Mouse (Mus musculus) CD8-positive naive resting alpha-beta T cell, adult 2 months (primary cell): Measurements from ENCODE around the gene Med24.
A peak's percentile ranks its signal among the peaks of the same experiment; 100 is the strongest.
"Not testable (repeated sequence)": the region's sequence is repeated elsewhere in the genome, so short reads cannot be mapped to it uniquely, and the experiment has no call there.

Experiments
- DNase-seq, 2 experiments: peaks; one replicate each; pipeline ENCODE4 v3.0.0; 2022; ENCODE audit warnings: low read depth in 2 of 2, low spot score in 2 of 2

Med24 gene

GRCm38 (mm10) chr11:98746855-98747693 is 17.8 kb upstream of the Med24 start:
- peak; percentile 41 to 63 for DNase-seq

DNA sequence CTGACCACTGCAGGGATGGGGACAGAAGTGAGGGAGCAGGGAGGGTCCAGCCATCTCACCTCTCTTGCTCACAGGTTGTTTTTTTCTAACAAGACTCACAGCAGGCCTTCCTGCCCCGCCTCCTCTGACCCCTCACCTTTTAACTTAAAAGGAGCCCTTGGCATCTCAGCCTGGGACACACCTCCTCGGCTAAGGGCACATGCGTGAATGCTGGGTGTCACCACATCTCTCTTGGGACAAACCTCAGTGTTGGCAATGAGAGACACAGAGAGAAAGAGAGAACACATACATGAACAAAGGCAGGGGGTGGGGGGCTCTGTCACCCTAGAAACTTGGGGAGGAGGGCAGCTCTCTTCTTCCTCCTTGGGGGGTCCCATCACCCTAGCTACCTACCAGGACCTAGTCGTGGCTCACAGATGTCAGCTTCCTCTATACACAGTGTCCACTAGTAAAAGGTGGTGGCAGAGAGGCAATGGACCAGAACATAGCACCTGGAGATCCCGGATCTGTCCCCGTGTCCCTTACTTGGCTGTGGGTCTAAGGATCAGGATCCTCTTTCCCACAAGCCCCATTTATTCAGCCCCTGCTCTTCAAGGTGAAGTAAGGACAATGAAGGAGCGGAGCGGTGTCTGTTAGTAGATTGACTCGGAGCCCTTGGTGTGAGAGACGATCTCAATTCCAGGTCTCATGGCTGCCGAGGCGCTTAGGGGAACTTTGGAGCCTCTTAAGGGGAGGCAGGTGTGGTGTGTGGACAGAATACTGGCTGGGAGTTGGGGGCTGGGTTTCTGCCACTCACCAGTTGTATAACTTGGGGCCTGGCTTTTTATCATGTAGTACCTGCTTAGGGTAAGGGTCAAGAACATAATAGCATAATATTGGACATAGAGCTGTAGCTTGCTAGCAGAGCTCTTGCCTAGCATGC is 17.0 kb upstream of the Med24 start:
- no peak for DNase-seq

DNA sequence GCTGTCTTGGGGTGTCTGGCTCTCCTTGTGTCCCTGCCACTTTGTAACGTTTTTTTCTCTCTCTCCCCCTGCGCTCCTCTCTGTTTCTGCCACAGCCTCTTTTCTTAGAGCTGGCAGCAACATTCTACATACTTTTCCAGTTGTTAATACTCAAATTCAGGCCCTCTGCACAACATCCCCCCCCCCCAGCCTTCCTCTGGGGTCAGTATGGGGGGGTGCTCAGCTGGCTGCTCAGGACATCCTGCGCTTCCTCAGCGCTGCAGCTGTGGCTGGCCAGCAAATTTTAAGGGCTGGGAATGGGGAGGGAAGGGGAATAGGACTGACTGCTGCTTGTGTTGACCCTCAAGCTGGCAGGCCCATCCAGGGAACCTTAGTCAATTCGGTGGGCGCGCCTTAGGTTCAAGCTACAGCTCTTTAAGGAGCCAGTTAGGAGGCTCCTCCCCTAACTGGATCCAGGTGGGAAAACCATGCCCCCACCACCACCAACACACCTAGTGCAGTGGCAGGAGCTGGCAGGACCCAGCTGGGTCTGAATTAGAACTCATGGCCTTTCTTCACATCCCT is 15.3 kb upstream of the Med24 start:
- no peak for DNase-seq

GRCm38 (mm10) chr11:98743655-98744345 is 14.6 kb upstream of the Med24 start:
- DNase-seq = no peak

GRCm38 (mm10) chr11:98742397-98743291 is 13.4 kb upstream of the Med24 start:
- no peak for DNase-seq

GRCm38 (mm10) chr11:98741622-98742396 is 12.6 kb upstream of the Med24 start:
- DNase-seq = peak; percentile 56 to 61

DNA sequence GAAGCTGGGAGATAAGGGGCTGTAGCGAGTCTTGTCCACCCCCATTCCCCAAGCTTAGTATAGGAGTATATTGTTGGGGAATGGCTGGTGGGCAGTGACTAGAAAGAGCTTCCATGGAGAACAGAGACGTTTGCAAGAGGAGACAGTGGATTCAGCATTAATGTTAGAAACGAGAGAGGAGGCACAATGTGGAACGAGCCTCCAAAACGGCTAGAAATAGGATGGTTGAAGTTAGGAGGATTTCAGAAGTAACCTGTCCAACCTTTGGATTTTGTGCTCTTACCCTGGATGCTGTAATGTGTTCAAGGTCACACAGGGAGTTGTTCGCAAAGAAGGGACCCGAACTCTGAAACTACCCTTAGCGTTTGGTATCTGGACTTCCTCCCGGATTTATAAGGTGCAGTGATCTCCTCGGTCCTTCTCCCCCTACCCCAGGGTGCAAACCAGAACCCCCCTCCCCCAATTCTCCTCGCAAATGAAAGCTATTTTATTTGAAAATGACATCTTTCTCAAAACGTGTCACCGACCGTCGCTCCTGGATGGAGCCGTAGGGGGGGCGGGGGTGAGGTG is 11.9 kb upstream of the Med24 start:
- no peak for DNase-seq

- DNase-seq = peak; percentile 29 to 45
Observed at GRCm38 (mm10) chr11:98740393-98741050, 11.3 kb upstream of the Med24 start, which contains the start of gene Thra. Gene Thra (plus strand): TSS chr11:98740638.

GRCm38 (mm10) chr11:98740026-98740392 is 10.8 kb upstream of the Med24 start:
- no peak for DNase-seq

GRCm38 (mm10) chr11:98738925-98739324 is 9.7 kb upstream of the Med24 start:
- no peak for DNase-seq

DNA sequence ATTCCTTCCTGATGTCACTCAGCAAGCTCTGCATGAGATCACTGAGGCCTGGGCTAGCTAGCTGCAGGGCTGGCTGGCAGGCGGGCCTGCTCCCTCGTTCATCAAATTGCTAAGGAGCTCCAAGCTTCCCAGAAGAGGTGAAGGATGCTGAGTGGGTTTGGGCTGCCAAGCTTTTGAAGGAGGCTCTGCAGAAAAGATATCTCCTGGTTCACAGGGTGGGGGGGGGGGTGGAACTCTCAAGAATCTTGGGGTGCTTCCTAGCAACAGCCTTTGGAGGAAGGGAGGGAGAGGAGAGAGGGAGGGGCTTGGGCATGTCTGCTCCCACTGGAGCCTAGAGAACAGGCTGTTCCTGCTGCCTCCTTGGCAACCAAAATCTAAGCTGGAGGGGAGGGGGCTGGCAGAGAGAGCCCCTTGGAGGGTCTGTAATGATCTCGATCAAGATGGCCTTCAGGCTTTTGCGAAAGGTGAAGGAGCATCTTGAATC is 9.2 kb upstream of the Med24 start:
- DNase-seq = no peak

- DNase-seq = not testable (repeated sequence)
Observed at GRCm38 (mm10) chr11:98737220-98737619, 8.0 kb upstream of the Med24 start.

DNA sequence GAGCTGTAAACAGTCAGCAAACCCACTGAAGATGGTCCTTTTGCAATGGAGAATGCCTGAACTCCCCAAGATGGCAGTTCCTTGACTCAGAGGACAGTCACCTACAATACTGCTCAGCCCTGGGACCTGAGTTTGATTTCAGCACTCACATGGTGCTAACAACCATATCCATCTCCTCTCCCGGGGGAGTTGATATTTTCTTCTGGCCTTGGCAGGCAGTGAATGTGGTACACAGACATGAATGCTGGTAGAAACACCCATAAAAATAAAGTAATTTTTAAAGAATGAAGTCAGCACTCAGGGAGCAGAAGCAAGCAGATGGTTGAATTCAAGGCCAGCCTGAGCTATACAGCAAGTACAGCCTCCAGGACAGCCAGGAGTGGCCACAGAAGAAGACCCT is 6.9 kb upstream of the Med24 start:
- DNase-seq = no peak

DNA sequence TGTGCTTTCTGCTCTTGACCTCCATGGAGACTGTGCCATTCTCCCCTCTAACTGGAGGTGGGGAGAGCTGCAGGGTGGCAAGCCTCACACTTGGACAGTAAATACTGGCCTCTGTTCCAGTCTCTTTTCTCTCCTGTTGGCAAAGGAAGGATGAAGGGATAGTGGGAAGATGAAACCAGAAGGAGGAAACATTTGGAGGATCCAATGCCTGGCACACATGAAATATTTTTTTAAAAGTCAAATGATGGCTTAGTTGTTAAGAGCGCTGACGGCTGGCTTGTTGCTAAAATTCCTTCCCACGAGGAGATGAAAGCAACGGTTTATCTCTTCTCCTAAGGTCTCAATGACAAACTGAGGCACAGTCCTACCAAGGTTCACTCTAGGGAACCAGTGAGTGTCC is 5.9 kb upstream of the Med24 start:
- no peak for DNase-seq

GRCm38 (mm10) chr11:98734020-98734419 is 4.8 kb upstream of the Med24 start:
- DNase-seq = no peak

- no peak for DNase-seq
Observed at GRCm38 (mm10) chr11:98731134-98731533, 1.9 kb upstream of the Med24 start.

DNA sequence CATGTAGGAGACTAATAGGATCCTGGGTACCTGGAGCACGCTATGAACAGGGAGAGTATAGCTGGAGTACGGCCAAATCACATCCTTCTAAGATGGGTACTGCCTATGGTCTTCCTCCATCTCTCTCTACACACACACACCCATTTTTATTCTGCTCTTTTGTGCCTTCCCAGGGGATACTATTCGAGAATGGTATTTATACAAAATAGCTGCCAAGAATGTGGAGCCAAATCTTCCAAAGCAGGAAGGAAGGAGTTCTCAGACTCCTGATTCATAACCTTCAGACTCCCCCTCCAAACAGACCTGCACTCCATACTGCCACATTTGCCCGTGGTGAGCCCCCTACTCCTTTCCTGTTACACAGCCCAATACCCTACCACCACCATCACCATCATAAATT is 1.5 kb upstream of the Med24 start:
- DNase-seq = no peak

DNA sequence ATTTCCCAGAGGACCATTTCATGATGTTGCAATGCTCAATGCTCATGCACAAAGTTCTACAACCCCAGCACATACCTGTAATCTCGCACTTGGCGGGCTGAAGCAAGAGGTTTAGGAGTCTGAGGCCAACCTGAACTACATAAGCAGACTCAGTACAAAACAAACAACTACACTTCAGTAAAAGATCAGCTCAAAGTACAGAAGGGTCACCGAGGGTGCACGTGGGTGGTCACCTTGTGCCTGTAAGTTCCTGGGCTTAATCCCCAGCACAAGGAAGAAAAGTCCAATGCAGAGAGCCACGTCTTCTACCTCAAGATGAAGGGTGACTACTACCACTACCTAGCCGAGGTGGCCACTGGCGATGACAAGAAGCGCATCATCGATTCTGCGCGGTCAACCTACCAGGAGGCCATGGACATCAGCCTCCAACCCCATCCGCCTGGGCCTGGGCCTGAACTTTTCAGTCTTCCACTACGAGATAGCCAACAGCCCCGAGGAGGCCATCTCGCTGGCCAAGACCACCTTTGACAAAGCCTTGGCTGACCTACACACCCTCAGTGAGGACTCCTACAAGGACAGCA is 3.2 kb downstream of the Med24 start:
- no peak for DNase-seq
